Mouse (Mus musculus): ENCODE measurements around the gene Krtap31-1. TPM values are rescaled to one million over a fixed set of nuclear protein-coding genes. Genes with fewer than 3 reads are reported as not detected.
"Not testable (repeated sequence)": the region's sequence is repeated elsewhere in the genome, so short reads cannot be mapped to it uniquely, and the experiment has no call there.

Gene Krtap31-1
- polyA plus RNA-seq (2014; fragmentation: Nextera tagmentation; extraction: Ambion mirVana): not detected in 2 replicates

DNA sequence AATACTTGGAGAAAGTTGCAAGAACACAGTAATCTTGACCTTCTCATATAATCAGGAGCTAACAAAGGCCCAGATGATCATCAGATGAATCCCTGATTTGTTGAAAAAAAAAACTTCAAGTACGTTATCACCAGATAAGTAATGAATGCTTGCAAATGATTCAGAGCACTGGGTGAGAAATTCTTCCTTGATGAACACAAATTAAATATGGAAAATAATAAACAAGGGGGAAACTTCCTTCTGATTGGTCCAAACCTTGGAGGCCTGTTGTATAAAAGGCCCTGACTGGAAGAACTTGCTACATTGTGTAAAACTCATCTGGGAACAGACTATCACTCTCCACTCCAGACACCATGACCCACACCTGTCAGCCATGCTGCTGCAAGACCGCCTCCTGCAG, at the start of gene Krtap31-1:
Gene Krtap31-1, plus strand, starts transcription at position 301 of the 400 bp plus-strand sequence.
- DNase-seq (ENCODE audit: low spot score, missing footprints) (no peak), ATAC-seq (ENCODE audit: low FRiP score) (no peak)
- Histone ChIP-seq H3K27ac (ENCODE audit: low read depth, low read length) (no peak within 1 kb of the TSS), H3K4me1 (ENCODE audit: control insufficient read depth, insufficient read depth, low read length) (no peaks in the 10 kb centered on the region), H3K36me3 (ENCODE audit: control insufficient read depth, insufficient read depth, low read length) (no peaks in the 10 kb centered on the region), H3K27me3 (ENCODE audit: control insufficient read depth, insufficient read depth, low read length) (no peaks in the 10 kb centered on the region), H3K4me3 (ENCODE audit: low read depth, low read length) (no peak within 1 kb of the TSS), H3K4me2 (no peak within 1 kb of the TSS), H3K9ac (ENCODE audit: low read length) (no peak within 1 kb of the TSS), H3K9me3 (ENCODE audit: control insufficient read depth, low read length) (no peaks in the 10 kb centered on the region)
- WGBS: 80% methylated on average over 2 of the region's 2 CpGs

DNA sequence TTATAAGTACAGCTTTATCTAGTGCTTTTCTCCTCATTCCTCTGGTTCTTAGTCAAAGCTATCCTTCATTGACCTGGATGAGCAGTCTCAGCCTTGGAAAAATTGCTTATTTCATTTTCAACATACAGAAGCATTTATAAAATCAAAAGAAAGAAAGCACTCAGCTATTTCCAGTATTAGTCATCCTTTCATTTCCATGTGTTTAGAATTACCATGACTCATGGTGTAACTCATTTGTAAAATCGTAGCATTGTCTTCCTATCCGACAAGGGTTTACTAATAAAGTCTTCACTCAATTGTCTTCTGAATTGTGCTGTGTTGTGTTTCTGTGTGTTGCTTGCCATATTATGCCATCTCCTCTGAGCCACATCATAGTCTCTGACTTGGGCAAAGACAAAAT, 49.0 kb upstream of the Krtap31-1 start:
- Histone ChIP-seq H3K9ac (ENCODE audit: low read length) (no peak overlapping the region), H3K9me3 (ENCODE audit: control insufficient read depth, low read length) (no peaks in the 10 kb centered on the region), H3K36me3 (ENCODE audit: control insufficient read depth, insufficient read depth, low read length) (no peaks in the 10 kb centered on the region), H3K4me3 (ENCODE audit: low read depth, low read length) (no peak overlapping the region), H3K27ac (ENCODE audit: low read depth, low read length) (no peak overlapping the region), H3K4me1 (ENCODE audit: control insufficient read depth, insufficient read depth, low read length) (no peaks in the 10 kb centered on the region), H3K4me2 (no peak overlapping the region), H3K27me3 (ENCODE audit: control insufficient read depth, insufficient read depth, low read length) (no peaks in the 10 kb centered on the region)
- ATAC-seq (ENCODE audit: low FRiP score) (no peak), DNase-seq (ENCODE audit: low spot score, missing footprints) (no peak)
- WGBS: 85% methylated on average over 2 of the region's 2 CpGs

DNA sequence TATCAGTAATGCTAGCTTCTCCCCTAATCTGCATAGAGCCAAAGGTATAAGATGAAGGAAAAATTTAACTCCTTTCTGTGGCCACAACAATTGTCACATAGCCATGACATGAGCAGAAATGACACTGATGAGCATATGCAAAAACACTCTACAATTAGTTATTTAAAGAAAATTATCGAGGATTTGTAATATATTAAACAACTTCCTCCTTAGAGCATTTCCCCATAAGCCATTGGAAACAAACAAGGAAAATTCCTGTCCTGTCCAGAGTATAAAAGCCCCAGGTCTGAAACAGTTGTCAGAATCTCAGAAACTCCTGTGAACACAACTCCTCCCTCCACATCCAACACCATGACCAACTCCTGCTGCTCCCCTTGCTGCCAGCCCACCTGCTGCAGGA, 43.5 kb upstream of the Krtap31-1 start, which contains the start of gene Gm11559:
Gene Gm11559, plus strand, starts transcription at position 301 of the 400 bp plus-strand sequence.
- not testable (repeated sequence) for H3K36me3 ChIP-seq (ENCODE audit: control insufficient read depth, insufficient read depth, low read length); H3K9ac ChIP-seq (ENCODE audit: low read length); H3K4me2 ChIP-seq; ATAC-seq (ENCODE audit: low FRiP score); H3K9me3 ChIP-seq (ENCODE audit: control insufficient read depth, low read length); H3K27me3 ChIP-seq (ENCODE audit: control insufficient read depth, insufficient read depth, low read length); H3K4me3 ChIP-seq (ENCODE audit: low read depth, low read length); H3K27ac ChIP-seq (ENCODE audit: low read depth, low read length); DNase-seq (ENCODE audit: low spot score, missing footprints); H3K4me1 ChIP-seq (ENCODE audit: control insufficient read depth, insufficient read depth, low read length)
- 73% methylated on average over 1 of the region's 1 CpGs for WGBS

DNA sequence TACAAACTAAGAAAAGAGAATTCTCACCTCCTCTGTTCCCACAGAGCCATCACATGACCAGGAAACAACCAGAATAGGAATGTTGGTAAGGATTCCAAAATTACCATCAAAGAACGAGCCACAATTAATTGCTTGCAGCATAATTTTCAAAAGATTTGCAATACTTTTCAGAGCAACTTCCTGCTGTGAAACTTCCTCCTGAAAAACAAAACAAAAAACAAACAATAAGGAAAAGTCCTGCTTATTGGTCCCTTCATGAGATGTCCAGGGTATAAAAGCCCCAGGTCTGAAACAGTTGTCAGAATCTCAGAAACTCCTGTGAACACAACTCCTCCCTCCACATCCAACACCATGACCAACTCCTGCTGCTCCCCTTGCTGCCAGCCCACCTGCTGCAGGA, 34.6 kb upstream of the Krtap31-1 start, which contains the start of gene Krtap9-1:
Gene Krtap9-1, plus strand, starts transcription at position 301 of the 400 bp plus-strand sequence.
- DNase-seq (ENCODE audit: low spot score, missing footprints); H3K36me3 ChIP-seq (ENCODE audit: control insufficient read depth, insufficient read depth, low read length); H3K4me3 ChIP-seq (ENCODE audit: low read depth, low read length); H3K27me3 ChIP-seq (ENCODE audit: control insufficient read depth, insufficient read depth, low read length); H3K4me1 ChIP-seq (ENCODE audit: control insufficient read depth, insufficient read depth, low read length); ATAC-seq (ENCODE audit: low FRiP score); H3K9ac ChIP-seq (ENCODE audit: low read length); H3K4me2 ChIP-seq; H3K27ac ChIP-seq (ENCODE audit: low read depth, low read length); H3K9me3 ChIP-seq (ENCODE audit: control insufficient read depth, low read length): not testable (repeated sequence)
- whole genome bisulfite sequencing: 85% methylated on average over 1 of the region's 1 CpGs

GRCm38 (mm10) chr11:99878887-99879286, 28.8 kb upstream of the Krtap31-1 start, which contains the start of gene Gm11567:
Gene Gm11567 (plus strand): TSS chr11:99879187.
- not testable (repeated sequence) for H3K4me3 ChIP-seq (ENCODE audit: low read depth, low read length); H3K9ac ChIP-seq (ENCODE audit: low read length); ATAC-seq (ENCODE audit: low FRiP score); DNase-seq (ENCODE audit: low spot score, missing footprints); H3K27me3 ChIP-seq (ENCODE audit: control insufficient read depth, insufficient read depth, low read length); H3K4me1 ChIP-seq (ENCODE audit: control insufficient read depth, insufficient read depth, low read length); H3K36me3 ChIP-seq (ENCODE audit: control insufficient read depth, insufficient read depth, low read length); H3K27ac ChIP-seq (ENCODE audit: low read depth, low read length); H3K4me2 ChIP-seq; H3K9me3 ChIP-seq (ENCODE audit: control insufficient read depth, low read length)
- 56% methylated on average over 1 of the region's 1 CpGs for WGBS

GRCm38 (mm10) chr11:99914451-99914850, 6.7 kb downstream of the Krtap31-1 start, which contains the start of gene Gm11565:
Gene Gm11565 (plus strand): TSS chr11:99914751.
- H3K4me1 ChIP-seq (ENCODE audit: control insufficient read depth, insufficient read depth, low read length): no peaks in the 10 kb centered on the region
- H3K4me3 ChIP-seq (ENCODE audit: low read depth, low read length): no peak within 1 kb of the TSS
- H3K36me3 ChIP-seq (ENCODE audit: control insufficient read depth, insufficient read depth, low read length): no peaks in the 10 kb centered on the region
- H3K27me3 ChIP-seq (ENCODE audit: control insufficient read depth, insufficient read depth, low read length): no peaks in the 10 kb centered on the region
- H3K9ac ChIP-seq (ENCODE audit: low read length): no peak within 1 kb of the TSS
- DNase-seq (ENCODE audit: low spot score, missing footprints) (no peak), ATAC-seq (ENCODE audit: low FRiP score) (no peak)
- no peak within 1 kb of the TSS for H3K27ac ChIP-seq (ENCODE audit: low read depth, low read length)
- 87% methylated on average over 3 of the region's 3 CpGs for WGBS
- H3K4me2 ChIP-seq: no peak within 1 kb of the TSS
- no peaks in the 10 kb centered on the region for H3K9me3 ChIP-seq (ENCODE audit: control insufficient read depth, low read length)

DNA sequence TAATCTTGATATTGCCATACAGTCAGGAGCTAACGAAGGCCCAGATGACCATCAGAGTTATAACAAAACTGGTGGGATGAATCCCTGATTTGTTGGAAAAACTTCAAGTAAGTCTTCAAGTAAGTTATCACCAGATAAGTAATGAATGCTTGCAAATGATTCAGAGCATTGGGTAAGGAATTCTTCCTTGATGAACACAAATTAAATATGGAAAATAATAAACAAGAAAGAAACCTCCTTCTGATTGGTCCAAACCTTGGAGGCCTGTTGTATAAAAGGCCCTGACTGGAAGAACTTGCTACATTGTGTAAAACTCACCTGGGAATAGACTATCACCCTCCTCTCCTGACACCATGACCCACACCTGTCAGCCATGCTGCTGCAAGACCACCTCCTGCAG, 28.3 kb downstream of the Krtap31-1 start, which contains the start of gene Krtap31-2:
Gene Krtap31-2, plus strand, starts transcription at position 301 of the 400 bp plus-strand sequence.
- Histone ChIP-seq H3K9me3 (ENCODE audit: control insufficient read depth, low read length) (no peaks in the 10 kb centered on the region), H3K9ac (ENCODE audit: low read length) (no peak within 1 kb of the TSS), H3K27ac (ENCODE audit: low read depth, low read length) (no peak within 1 kb of the TSS), H3K27me3 (ENCODE audit: control insufficient read depth, insufficient read depth, low read length) (no peaks in the 10 kb centered on the region), H3K4me2 (no peak within 1 kb of the TSS), H3K4me1 (ENCODE audit: control insufficient read depth, insufficient read depth, low read length) (no peaks in the 10 kb centered on the region), H3K36me3 (ENCODE audit: control insufficient read depth, insufficient read depth, low read length) (no peaks in the 10 kb centered on the region), H3K4me3 (ENCODE audit: low read depth, low read length) (no peak within 1 kb of the TSS)
- ATAC-seq (ENCODE audit: low FRiP score) (no peak), DNase-seq (ENCODE audit: low spot score, missing footprints) (no peak)
- WGBS: 86% methylated on average over 1 of the region's 1 CpGs

GRCm38 (mm10) chr11:99937751-99938264, 30.1 kb downstream of the Krtap31-1 start:
- no peak overlapping the region for H3K4me2 ChIP-seq
- WGBS: 86% methylated on average over 9 of the region's 9 CpGs
- H3K27me3 ChIP-seq (ENCODE audit: control insufficient read depth, insufficient read depth, low read length): no peaks in the 10 kb centered on the region
- H3K27ac ChIP-seq (ENCODE audit: low read depth, low read length): no peak overlapping the region
- no peaks in the 10 kb centered on the region for H3K9me3 ChIP-seq (ENCODE audit: control insufficient read depth, low read length)
- ATAC-seq (ENCODE audit: low FRiP score): no peak
- H3K4me1 ChIP-seq (ENCODE audit: control insufficient read depth, insufficient read depth, low read length): no peaks in the 10 kb centered on the region
- H3K4me3 ChIP-seq (ENCODE audit: low read depth, low read length): no peak overlapping the region
- no peak for DNase-seq (ENCODE audit: low spot score, missing footprints)
- H3K36me3 ChIP-seq (ENCODE audit: control insufficient read depth, insufficient read depth, low read length): no peaks in the 10 kb centered on the region
- H3K9ac ChIP-seq (ENCODE audit: low read length): no peak overlapping the region

GRCm38 (mm10) chr11:99948175-99948574, 40.5 kb downstream of the Krtap31-1 start, which contains the start of gene Krtap9-5:
Gene Krtap9-5 (plus strand): TSS chr11:99948475.
- Histone ChIP-seq H3K36me3 (ENCODE audit: control insufficient read depth, insufficient read depth, low read length) (no peaks in the 10 kb centered on the region), H3K9me3 (ENCODE audit: control insufficient read depth, low read length) (no peaks in the 10 kb centered on the region), H3K4me2 (no peak within 1 kb of the TSS), H3K4me3 (ENCODE audit: low read depth, low read length) (no peak within 1 kb of the TSS), H3K4me1 (ENCODE audit: control insufficient read depth, insufficient read depth, low read length) (no peaks in the 10 kb centered on the region), H3K27me3 (ENCODE audit: control insufficient read depth, insufficient read depth, low read length) (no peaks in the 10 kb centered on the region), H3K9ac (ENCODE audit: low read length) (no peak within 1 kb of the TSS), H3K27ac (ENCODE audit: low read depth, low read length) (peak within 1 kb of the TSS; percentile 51)
- 91% methylated on average over 2 of the region's 2 CpGs for WGBS
- DNase-seq (ENCODE audit: low spot score, missing footprints) (no peak), ATAC-seq (ENCODE audit: low FRiP score) (no peak)
